Mouse (Mus musculus): ENCODE results near the gene Vamp4. TPM values are rescaled to one million over a fixed set of nuclear protein-coding genes. Genes with fewer than 3 reads are reported as not detected.

Vamp4 gene
- polyA plus RNA-seq, 1 experiment = 5.4 TPM

GRCm38 (mm10) chr1:162639861-162640260, 69.5 kb downstream of the Vamp4 start:
- Histone ChIP-seq H3K27me3 (replicated peaks) (peaks cover 18% of the 10 kb centered on the region), H3K4me3 (replicated peaks) (no peak overlapping the region), H3K4me1 (no peaks in the 10 kb centered on the region), H3K36me3 (replicated peaks; ENCODE audit: low read length) (no peaks in the 10 kb centered on the region), H3K9me3 (no peaks in the 10 kb centered on the region)
- TF ChIP-seq FLI1 (IDR thresholded peaks at IDR 0.05; ENCODE audit: low read length) (no peak), GATA1 (IDR thresholded peaks at IDR 0.05; ENCODE audit: borderline replicate concordance, low read length) (no peak)

GRCm38 (mm10) chr1:162642591-162642990, 72.3 kb downstream of the Vamp4 start:
- no peak overlapping the region for H3K4me3 ChIP-seq (replicated peaks)
- H3K4me1 ChIP-seq = no peaks in the 10 kb centered on the region
- peaks cover 14% of the 10 kb centered on the region for H3K27me3 ChIP-seq (replicated peaks)
- H3K9me3 ChIP-seq = no peaks in the 10 kb centered on the region
- TF ChIP-seq GATA1 (IDR thresholded peaks at IDR 0.05; ENCODE audit: borderline replicate concordance, low read length) (no peak), FLI1 (IDR thresholded peaks at IDR 0.05; ENCODE audit: low read length) (no peak)
- H3K36me3 ChIP-seq (replicated peaks; ENCODE audit: low read length) = no peaks in the 10 kb centered on the region

- H3K27me3 ChIP-seq (replicated peaks) = peaks cover 16% of the 10 kb centered on the region
- no peaks in the 10 kb centered on the region for H3K36me3 ChIP-seq (replicated peaks; ENCODE audit: low read length)
- no peaks in the 10 kb centered on the region for H3K9me3 ChIP-seq
- no peak overlapping the region for H3K4me3 ChIP-seq (replicated peaks)
- H3K4me1 ChIP-seq = no peaks in the 10 kb centered on the region
- TF ChIP-seq FLI1 (IDR thresholded peaks at IDR 0.05; ENCODE audit: low read length) = no peak
- TF ChIP-seq GATA1 (IDR thresholded peaks at IDR 0.05; ENCODE audit: borderline replicate concordance, low read length) = no peak
Observed at GRCm38 (mm10) chr1:162643752-162644151, 73.4 kb downstream of the Vamp4 start.

GRCm38 (mm10) chr1:162646083-162646686, 75.9 kb downstream of the Vamp4 start:
- TF ChIP-seq GATA1 (IDR thresholded peaks at IDR 0.05; ENCODE audit: borderline replicate concordance, low read length) (no peak), FLI1 (IDR thresholded peaks at IDR 0.05; ENCODE audit: low read length) (no peak)
- peaks cover 19% of the 10 kb centered on the region for H3K27me3 ChIP-seq (replicated peaks)
- H3K36me3 ChIP-seq (replicated peaks; ENCODE audit: low read length) = no peaks in the 10 kb centered on the region
- H3K4me3 ChIP-seq (replicated peaks) = no peak overlapping the region
- no peaks in the 10 kb centered on the region for H3K9me3 ChIP-seq
- H3K4me1 ChIP-seq = no peaks in the 10 kb centered on the region

GRCm38 (mm10) chr1:162648416-162648815, 78.1 kb downstream of the Vamp4 start:
- no peak for TF ChIP-seq GATA1 (IDR thresholded peaks at IDR 0.05; ENCODE audit: borderline replicate concordance, low read length)
- TF ChIP-seq FLI1 (IDR thresholded peaks at IDR 0.05; ENCODE audit: low read length) = no peak
- H3K36me3 ChIP-seq (replicated peaks; ENCODE audit: low read length) = no peaks in the 10 kb centered on the region
- H3K4me1 ChIP-seq = no peaks in the 10 kb centered on the region
- H3K9me3 ChIP-seq = no peaks in the 10 kb centered on the region
- H3K4me3 ChIP-seq (replicated peaks) = no peak overlapping the region
- H3K27me3 ChIP-seq (replicated peaks) = peaks cover 18% of the 10 kb centered on the region

Other genes with a start within 250 kb of the Vamp4 start
- 0.07 TPM in 1 of 2 replicates, not detected in the other for gene Dnm3, start 92.5 kb upstream of the Vamp4 start, polyA plus RNA-seq (2012; ENCODE audit: insufficient read depth, low replicate concordance)
- gene Mettl13, start 22.0 kb upstream of the Vamp4 start, polyA plus RNA-seq (2012; ENCODE audit: insufficient read depth, low replicate concordance) = 2.8 and 2.9 TPM in 2 replicates
- not detected in 2 replicates for gene Myoc, start 68.6 kb downstream of the Vamp4 start, polyA plus RNA-seq (2012; ENCODE audit: insufficient read depth, low replicate concordance)
- gene Myocos, start 87.7 kb downstream of the Vamp4 start, polyA plus RNA-seq (2012; ENCODE audit: insufficient read depth, low replicate concordance) = not detected in 2 replicates
- 4.8 and 10.4 TPM in 2 replicates for gene Prrc2c, start 170.0 kb downstream of the Vamp4 start, polyA plus RNA-seq (2012; ENCODE audit: insufficient read depth, low replicate concordance)
- gene Fmo4, start 243.5 kb downstream of the Vamp4 start, polyA plus RNA-seq (2012; ENCODE audit: insufficient read depth, low replicate concordance) = not detected in 2 replicates

Measured in megakaryocyte, embryonic 14.5 days (primary cell).